Mouse (Mus musculus) limb, embryonic 10.5 days (tissue): ENCODE measurements around the gene Matk. TPM values are rescaled to one million over a fixed set of nuclear protein-coding genes. Genes with fewer than 3 reads are reported as not detected.

Experiments
- DNase-seq: peaks from one replicate; pipeline ENCODE4 v3.0.0-alpha.2; 2017; ENCODE audit warnings: low spot score
- H3K27ac ChIP-seq: fragments of 300-500 bp; sonication (generic); 2 replicates; pipeline ENCODE4 v1.5.1; 2016; ENCODE audit warnings: mild to moderate bottlenecking
- H3K27me3 ChIP-seq: fragments of 300-500 bp; sonication (generic); 2 replicates; pipeline ENCODE4 v1.6.1; 2016; ENCODE audit warnings: low read depth, mild to moderate bottlenecking; ENCODE audit not compliant: poor library complexity, severe bottlenecking
- H3K36me3 ChIP-seq: fragments of 300-500 bp; sonication (generic); 2 replicates; pipeline ENCODE4 v1.6.1; 2016; ENCODE audit warnings: mild to moderate bottlenecking, moderate library complexity
- H3K4me1 ChIP-seq: fragments of 300-500 bp; sonication (generic); 2 replicates; pipeline ENCODE4 v1.6.1; 2016
- H3K4me3 ChIP-seq: fragments of 300-500 bp; sonication (generic); 2 replicates; pipeline ENCODE4 v1.5.1; 2016; ENCODE audit warnings: mild to moderate bottlenecking, moderate library complexity
- H3K9me3 ChIP-seq: fragments of 300-500 bp; sonication (generic); replicated peaks from 2 replicates; pipeline ENCODE4 v1.6.1; 2016; ENCODE audit warnings: mild to moderate bottlenecking
- WGBS: fragments of 180-500 bp; shearing (Covaris S2); methylation state at CpG from one replicate; pipeline ENCODE4 v1.1.7; 2016; 5-methylcytosine and 5-hydroxymethylcytosine counted together
- polyA plus RNA-seq: library from polyadenylated mRNA; unstranded; fragments of >200 nt; fragmentation: Nextera tagmentation; extraction: Ambion mirVana; gene quantifications from 2 replicates; pipeline ENCODE4 v1.2.1, GENCODE M21; 2016

Matk gene
- polyA plus RNA-seq, 1 experiment from 2014 or later: 3.0 TPM

- WGBS: 11% methylated on average over 27 of the region's 27 CpGs
- Histone ChIP-seq H3K4me3 (peak within 1 kb of the TSS; percentile 17), H3K9me3 (no peaks in the 10 kb centered on the region), H3K27ac (no peak within 1 kb of the TSS), H3K36me3 (no peaks in the 10 kb centered on the region), H3K27me3 (peaks cover 55% of the 10 kb centered on the region), H3K4me1 (peaks cover 29% of the 10 kb centered on the region)
- no peak for DNase-seq
Observed at GRCm38 (mm10) chr10:81230438-81231332, 22.1 kb upstream of the Matk start, which contains the start of gene Atcay. Gene Atcay (minus strand): TSS chr10:81230833.

- no peaks in the 10 kb centered on the region for H3K9me3 ChIP-seq
- H3K27ac ChIP-seq: no peak overlapping the region
- WGBS: 62% methylated on average over 7 of the region's 7 CpGs
- H3K27me3 ChIP-seq: peaks cover 53% of the 10 kb centered on the region
- peaks cover 29% of the 10 kb centered on the region for H3K4me1 ChIP-seq
- H3K4me3 ChIP-seq: no peak overlapping the region
- no peaks in the 10 kb centered on the region for H3K36me3 ChIP-seq
- DNase-seq: no peak
Observed at GRCm38 (mm10) chr10:81231436-81231835, 21.3 kb upstream of the Matk start.

- H3K27ac ChIP-seq: peak within 1 kb of the TSS; percentile 90
- WGBS: 8% methylated on average over 29 of the region's 29 CpGs
- peaks cover 34% of the 10 kb centered on the region for H3K4me1 ChIP-seq
- peak; percentile 87 for DNase-seq
- no peaks in the 10 kb centered on the region for H3K9me3 ChIP-seq
- H3K27me3 ChIP-seq: peaks cover 65% of the 10 kb centered on the region
- H3K36me3 ChIP-seq: no peaks in the 10 kb centered on the region
- H3K4me3 ChIP-seq: peak within 1 kb of the TSS; percentile 86
Observed at GRCm38 (mm10) chr10:81232580-81233225, 20.0 kb upstream of the Matk start, which contains the start of gene Zfr2. Gene Zfr2 (plus strand): TSS chr10:81233155.

GRCm38 (mm10) chr10:81233226-81233585 lies 19.5 kb upstream of the Matk start:
- no peaks in the 10 kb centered on the region for H3K9me3 ChIP-seq

GRCm38 (mm10) chr10:81234206-81234605 lies 18.5 kb upstream of the Matk start:
- peaks cover 39% of the 10 kb centered on the region for H3K4me1 ChIP-seq
- no peaks in the 10 kb centered on the region for H3K9me3 ChIP-seq
- DNase-seq: no peak
- H3K27ac ChIP-seq: no peak overlapping the region
- no peak overlapping the region for H3K4me3 ChIP-seq
- peaks cover 67% of the 10 kb centered on the region for H3K27me3 ChIP-seq
- no peaks in the 10 kb centered on the region for H3K36me3 ChIP-seq
- WGBS: 84% methylated on average over 6 of the region's 6 CpGs

More at GRCm38 (mm10) chr10:81233226-81233585, 19.5 kb upstream of the Matk start:
- Histone ChIP-seq H3K27me3 (peaks cover 67% of the 10 kb centered on the region), H3K4me3 (peak overlapping the region; percentile 86), H3K4me1 (peaks cover 39% of the 10 kb centered on the region), H3K36me3 (no peaks in the 10 kb centered on the region), H3K27ac (peak overlapping the region; percentile 90)
- WGBS: under 1% methylated on average over 28 of the region's 28 CpGs
- DNase-seq: no peak

GRCm38 (mm10) chr10:81236471-81237268 lies 16.1 kb upstream of the Matk start:
- no peaks in the 10 kb centered on the region for H3K36me3 ChIP-seq
- 85% methylated on average over 12 of the region's 12 CpGs for WGBS
- H3K4me1 ChIP-seq: peaks cover 38% of the 10 kb centered on the region
- no peaks in the 10 kb centered on the region for H3K9me3 ChIP-seq
- no peak overlapping the region for H3K27ac ChIP-seq
- no peak overlapping the region for H3K4me3 ChIP-seq
- no peak for DNase-seq
- H3K27me3 ChIP-seq: peaks cover 67% of the 10 kb centered on the region

- Histone ChIP-seq H3K27ac (no peak overlapping the region), H3K36me3 (no peaks in the 10 kb centered on the region), H3K4me1 (peaks cover 26% of the 10 kb centered on the region), H3K27me3 (peaks cover 74% of the 10 kb centered on the region), H3K9me3 (no peaks in the 10 kb centered on the region), H3K4me3 (no peak overlapping the region; the same call in 1 of the 2 replicates)
- no peak for DNase-seq
- WGBS: 83% methylated on average over 2 of the region's 2 CpGs
Observed at GRCm38 (mm10) chr10:81238618-81239017, 14.1 kb upstream of the Matk start.

- Histone ChIP-seq H3K27me3 (peaks cover 89% of the 10 kb centered on the region), H3K27ac (no peak overlapping the region), H3K4me3 (no peak overlapping the region), H3K9me3 (no peaks in the 10 kb centered on the region), H3K36me3 (no peaks in the 10 kb centered on the region), H3K4me1 (peaks cover 34% of the 10 kb centered on the region)
- WGBS: 25% methylated on average over 13 of the region's 13 CpGs
- DNase-seq: peak; percentile 82
Observed at GRCm38 (mm10) chr10:81240876-81241275, 11.9 kb upstream of the Matk start.

GRCm38 (mm10) chr10:81242021-81242420 lies 10.7 kb upstream of the Matk start:
- no peak for DNase-seq
- Histone ChIP-seq H3K9me3 (no peaks in the 10 kb centered on the region), H3K4me3 (no peak overlapping the region), H3K27me3 (peaks cover 83% of the 10 kb centered on the region), H3K36me3 (no peaks in the 10 kb centered on the region), H3K27ac (no peak overlapping the region), H3K4me1 (peaks cover 34% of the 10 kb centered on the region)
- WGBS: 92% methylated on average over 16 of the region's 16 CpGs

- H3K4me3 ChIP-seq: no peak overlapping the region
- no peak for DNase-seq
- peaks cover 62% of the 10 kb centered on the region for H3K27me3 ChIP-seq
- WGBS: 69% methylated on average over 4 of the region's 4 CpGs
- H3K9me3 ChIP-seq: no peaks in the 10 kb centered on the region
- no peak overlapping the region for H3K27ac ChIP-seq
- no peaks in the 10 kb centered on the region for H3K36me3 ChIP-seq
- peaks cover 24% of the 10 kb centered on the region for H3K4me1 ChIP-seq
Observed at GRCm38 (mm10) chr10:81244146-81244545, 8.6 kb upstream of the Matk start.

GRCm38 (mm10) chr10:81244595-81244994 lies 8.1 kb upstream of the Matk start:
- Histone ChIP-seq H3K4me3 (no peak overlapping the region), H3K9me3 (no peaks in the 10 kb centered on the region), H3K27me3 (peaks cover 57% of the 10 kb centered on the region), H3K4me1 (peaks cover 20% of the 10 kb centered on the region), H3K36me3 (no peaks in the 10 kb centered on the region), H3K27ac (peak overlapping the region; percentile 43)
- DNase-seq: peak; percentile 90
- 12% methylated on average over 17 of the region's 17 CpGs for WGBS

- Histone ChIP-seq H3K4me3 (no peak overlapping the region), H3K36me3 (no peaks in the 10 kb centered on the region), H3K27ac (peak overlapping the region; percentile 43), H3K4me1 (peaks cover 14% of the 10 kb centered on the region), H3K27me3 (peaks cover 52% of the 10 kb centered on the region), H3K9me3 (no peaks in the 10 kb centered on the region)
- DNase-seq: no peak
- WGBS: 88% methylated on average over 6 of the region's 6 CpGs
Observed at GRCm38 (mm10) chr10:81245166-81245565, 7.6 kb upstream of the Matk start.
